Mouse (Mus musculus): ENCODE results near the gene Zfp287.

- TF ChIP-seq CTCF (conservative IDR thresholded peaks at IDR 0.05; ENCODE audit: insufficient read depth, insufficient read length, low read depth, low read length) (no peak), POLR2A (IDR thresholded peaks at IDR 0.05; ENCODE audit: low read depth, low read length) (no peak)
Observed at GRCm38 (mm10) chr11:62732665-62733064, 960 bp upstream of the Zfp287 start.

All from kidney, adult 2 months (tissue).